Mouse (Mus musculus): ENCODE results near the gene Acbd4. TPM values are rescaled to one million over a fixed set of nuclear protein-coding genes. Genes with fewer than 3 reads are reported as not detected.

The Acbd4 gene
- polyA plus RNA-seq (2015; fragmentation: Nextera tagmentation; extraction: Ambion mirVana): 18.5 and 23.7 TPM in 2 replicates

GRCm38 (mm10) chr11:103101481-103101865 lies at the start of gene Acbd4, which contains the start of gene Plcd3:
Gene Acbd4 (plus strand): TSS chr11:103101682.
Gene Plcd3 (minus strand): TSS chr11:103101658.
- Histone ChIP-seq H3K9ac (peak within 1 kb of the TSS; percentile 62), H3K4me3 (peak within 1 kb of the TSS; percentile 57), H3K4me2 (peak within 1 kb of the TSS; percentile 88), H3K27me3 (no peaks in the 10 kb centered on the region), H3K27ac (peak within 1 kb of the TSS; percentile 40), H3K4me1 (replicated peaks) (peaks cover 67% of the 10 kb centered on the region), H3K9me3 (replicated peaks) (no peaks in the 10 kb centered on the region), H3K36me3 (no peaks in the 10 kb centered on the region)
- under 1% methylated on average over 34 of the region's 34 CpGs for WGBS
- peak; percentile 28; the same call in 1 of the 2 replicates for ATAC-seq (replicated peaks; ENCODE audit: insufficient number of reproducible peaks, insufficient read depth, low FRiP score, low read depth)

- Histone ChIP-seq H3K9me3 (replicated peaks) (no peaks in the 10 kb centered on the region), H3K4me2 (no peak overlapping the region), H3K4me3 (no peak overlapping the region), H3K4me1 (replicated peaks) (peaks cover 26% of the 10 kb centered on the region), H3K9ac (peak overlapping the region; percentile 9; the same call in 1 of the 2 replicates), H3K36me3 (peaks cover 38% of the 10 kb centered on the region), H3K27me3 (no peaks in the 10 kb centered on the region), H3K27ac (peak overlapping the region; percentile 88)
- ATAC-seq (replicated peaks; ENCODE audit: insufficient number of reproducible peaks, insufficient read depth, low FRiP score, low read depth): no peak
- 82% methylated on average over 6 of the region's 6 CpGs for WGBS
Measured at GRCm38 (mm10) chr11:103052078-103052477, 49.4 kb upstream of the Acbd4 start.

- no peaks in the 10 kb centered on the region for H3K27me3 ChIP-seq
- no peaks in the 10 kb centered on the region for H3K9me3 ChIP-seq (replicated peaks)
- WGBS: 74% methylated on average over 18 of the region's 18 CpGs
- peak overlapping the region; percentile 61 for H3K27ac ChIP-seq
- ATAC-seq (replicated peaks; ENCODE audit: insufficient number of reproducible peaks, insufficient read depth, low FRiP score, low read depth): no peak
- H3K9ac ChIP-seq: no peak overlapping the region
- no peak overlapping the region for H3K4me2 ChIP-seq
- H3K4me1 ChIP-seq (replicated peaks): peaks cover 36% of the 10 kb centered on the region
- H3K4me3 ChIP-seq: no peak overlapping the region
- peaks cover 41% of the 10 kb centered on the region for H3K36me3 ChIP-seq
Measured at GRCm38 (mm10) chr11:103053191-103054076, 48.0 kb upstream of the Acbd4 start.

GRCm38 (mm10) chr11:103054798-103055197 lies 46.7 kb upstream of the Acbd4 start:
- Histone ChIP-seq H3K27me3 (no peaks in the 10 kb centered on the region), H3K4me3 (no peak overlapping the region), H3K4me1 (replicated peaks) (peaks cover 36% of the 10 kb centered on the region), H3K27ac (no peak overlapping the region), H3K4me2 (no peak overlapping the region), H3K36me3 (peaks cover 44% of the 10 kb centered on the region), H3K9me3 (replicated peaks) (no peaks in the 10 kb centered on the region), H3K9ac (no peak overlapping the region)
- 46% methylated on average over 6 of the region's 6 CpGs for WGBS
- ATAC-seq (replicated peaks; ENCODE audit: insufficient number of reproducible peaks, insufficient read depth, low FRiP score, low read depth): no peak

- peaks cover 57% of the 10 kb centered on the region for H3K36me3 ChIP-seq
Measured at GRCm38 (mm10) chr11:103056636-103057035, 44.8 kb upstream of the Acbd4 start.

GRCm38 (mm10) chr11:103058499-103059085 lies 42.9 kb upstream of the Acbd4 start:
- Histone ChIP-seq H3K36me3 (peaks cover 68% of the 10 kb centered on the region), H3K4me1 (replicated peaks) (peaks cover 16% of the 10 kb centered on the region; the same call in 1 of the 2 replicates), H3K4me2 (no peak overlapping the region), H3K4me3 (no peak overlapping the region), H3K9me3 (replicated peaks) (no peaks in the 10 kb centered on the region), H3K27me3 (no peaks in the 10 kb centered on the region), H3K9ac (no peak overlapping the region), H3K27ac (peak overlapping the region; percentile 50; the same call in 1 of the 2 replicates)
- peak; percentile 38; the same call in 1 of the 2 replicates for ATAC-seq (replicated peaks; ENCODE audit: insufficient number of reproducible peaks, insufficient read depth, low FRiP score, low read depth)
- 53% methylated on average over 3 of the region's 3 CpGs for WGBS

More at GRCm38 (mm10) chr11:103056636-103057035, 44.8 kb upstream of the Acbd4 start:
- H3K27me3 ChIP-seq: no peaks in the 10 kb centered on the region
- no peak overlapping the region for H3K27ac ChIP-seq
- WGBS: 90% methylated on average over 7 of the region's 7 CpGs
- H3K9ac ChIP-seq: no peak overlapping the region
- no peak for ATAC-seq (replicated peaks; ENCODE audit: insufficient number of reproducible peaks, insufficient read depth, low FRiP score, low read depth)
- H3K9me3 ChIP-seq (replicated peaks): no peaks in the 10 kb centered on the region
- peaks cover 28% of the 10 kb centered on the region for H3K4me1 ChIP-seq (replicated peaks)
- no peak overlapping the region for H3K4me2 ChIP-seq
- H3K4me3 ChIP-seq: no peak overlapping the region

GRCm38 (mm10) chr11:103066191-103067050 lies 35.1 kb upstream of the Acbd4 start:
- H3K4me2 ChIP-seq: no peak overlapping the region
- H3K27me3 ChIP-seq: no peaks in the 10 kb centered on the region
- 91% methylated on average over 14 of the region's 14 CpGs for WGBS
- peaks cover 82% of the 10 kb centered on the region for H3K36me3 ChIP-seq
- no peak overlapping the region for H3K4me3 ChIP-seq
- no peaks in the 10 kb centered on the region for H3K9me3 ChIP-seq (replicated peaks)
- peaks cover 21% of the 10 kb centered on the region for H3K4me1 ChIP-seq (replicated peaks)
- no peak overlapping the region for H3K9ac ChIP-seq
- ATAC-seq (replicated peaks; ENCODE audit: insufficient number of reproducible peaks, insufficient read depth, low FRiP score, low read depth): no peak
- H3K27ac ChIP-seq: peak overlapping the region; percentile 67; the same call in 1 of the 2 replicates

GRCm38 (mm10) chr11:103067051-103067361 lies 34.5 kb upstream of the Acbd4 start:
- peak overlapping the region; percentile 67 for H3K27ac ChIP-seq

GRCm38 (mm10) chr11:103067457-103068001 lies 34.0 kb upstream of the Acbd4 start:
- H3K9ac ChIP-seq: no peak overlapping the region
- peaks cover 72% of the 10 kb centered on the region for H3K36me3 ChIP-seq
- WGBS: 54% methylated on average over 8 of the region's 8 CpGs
- H3K4me1 ChIP-seq (replicated peaks): peaks cover 18% of the 10 kb centered on the region
- peak; percentile 59; the same call in 1 of the 2 replicates for ATAC-seq (replicated peaks; ENCODE audit: insufficient number of reproducible peaks, insufficient read depth, low FRiP score, low read depth)
- no peaks in the 10 kb centered on the region for H3K27me3 ChIP-seq
- no peak overlapping the region for H3K4me2 ChIP-seq
- no peak overlapping the region for H3K4me3 ChIP-seq
- H3K9me3 ChIP-seq (replicated peaks): no peaks in the 10 kb centered on the region
- peak overlapping the region; percentile 67 for H3K27ac ChIP-seq

More at GRCm38 (mm10) chr11:103067051-103067361, 34.5 kb upstream of the Acbd4 start:
- Histone ChIP-seq H3K4me1 (replicated peaks) (peaks cover 18% of the 10 kb centered on the region), H3K27me3 (no peaks in the 10 kb centered on the region), H3K4me3 (no peak overlapping the region), H3K36me3 (peaks cover 76% of the 10 kb centered on the region), H3K4me2 (no peak overlapping the region), H3K9me3 (replicated peaks) (no peaks in the 10 kb centered on the region), H3K9ac (no peak overlapping the region)
- no peak for ATAC-seq (replicated peaks; ENCODE audit: insufficient number of reproducible peaks, insufficient read depth, low FRiP score, low read depth)
- 89% methylated on average over 6 of the region's 6 CpGs for WGBS

- peak overlapping the region; percentile 67 for H3K27ac ChIP-seq
- no peaks in the 10 kb centered on the region for H3K9me3 ChIP-seq (replicated peaks)
- no peak overlapping the region for H3K4me3 ChIP-seq
- H3K27me3 ChIP-seq: no peaks in the 10 kb centered on the region
- no peak for ATAC-seq (replicated peaks; ENCODE audit: insufficient number of reproducible peaks, insufficient read depth, low FRiP score, low read depth)
- no peak overlapping the region for H3K9ac ChIP-seq
- no peak overlapping the region for H3K4me2 ChIP-seq
- peaks cover 67% of the 10 kb centered on the region for H3K36me3 ChIP-seq
- WGBS: 90% methylated on average over 4 of the region's 4 CpGs
- peaks cover 18% of the 10 kb centered on the region for H3K4me1 ChIP-seq (replicated peaks)
Measured at GRCm38 (mm10) chr11:103068272-103068671, 33.2 kb upstream of the Acbd4 start.
